ENCODE assay signal across 8 mouse cellular contexts in the genomic region with DNA sequence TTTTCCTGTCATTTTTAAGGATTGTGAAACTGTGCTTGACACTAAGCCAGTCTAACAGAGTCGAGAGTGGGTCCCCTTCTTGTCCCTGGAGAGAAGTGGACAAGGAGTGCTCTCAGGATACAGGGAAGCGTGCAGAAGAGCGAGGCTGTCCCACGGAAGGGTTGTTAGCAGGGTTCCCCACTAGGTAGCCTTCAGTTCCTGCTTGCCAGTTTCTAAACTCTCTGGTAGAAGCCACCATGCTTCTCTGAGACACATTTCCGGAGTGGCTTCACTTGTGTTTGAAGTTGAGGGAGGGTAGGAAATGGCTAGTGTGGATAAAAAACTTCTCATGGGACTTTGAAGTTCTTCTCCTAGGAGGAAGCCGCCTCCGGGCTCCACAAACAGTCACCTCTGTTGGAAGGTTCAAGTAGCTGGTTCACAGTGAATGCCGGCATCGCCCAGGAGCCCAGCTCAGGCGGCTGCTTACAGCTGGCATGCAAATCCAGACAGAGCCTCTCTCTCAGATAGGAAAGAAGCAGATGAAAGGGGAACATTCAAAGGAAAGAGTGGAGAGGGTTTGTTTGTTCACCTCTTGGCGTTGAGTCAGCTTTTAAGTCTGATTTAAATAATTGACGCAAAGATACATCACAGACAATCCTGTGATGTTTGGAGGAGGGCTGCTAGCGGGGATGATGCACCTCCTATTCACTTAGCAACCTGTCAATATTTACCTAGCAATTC. TPM values are rescaled to one million over a fixed set of nuclear protein-coding genes. Genes with fewer than 3 reads are reported as not detected.
DNase-seq lines count a peak whose midpoint lies in the region; ATAC-seq and TF ChIP-seq lines count a peak whose summit lies in the region.

No protein-coding gene starts in this region.

- peaks cover 26% of the 10 kb centered on the region for H3K36me3 ChIP-seq in intestine, embryonic 14.5 days (ENCODE audit: control insufficient read depth, insufficient read depth, low read length)
- H3K36me3 ChIP-seq in intestine, embryonic 16.5 days (ENCODE audit: control insufficient read depth, insufficient read depth, low read length) = 0 out of 2 replicates have a peak, but pooled peaks cover 2% of the 10 kb centered on the region
- H3K36me3 ChIP-seq in forebrain, postnatal 0 days (ENCODE audit: insufficient read depth) = peaks cover 21% of the 10 kb centered on the region
- peaks cover 36% of the 10 kb centered on the region for H3K36me3 ChIP-seq in midbrain, embryonic 12.5 days

- H3K9me3 ChIP-seq in intestine, embryonic 14.5 days (ENCODE audit: control insufficient read depth, low read length) = no peaks in the 10 kb centered on the region
- no peaks in the 10 kb centered on the region for H3K9me3 ChIP-seq in intestine, embryonic 16.5 days (ENCODE audit: control insufficient read depth, low read length)
- H3K9me3 ChIP-seq in forebrain, postnatal 0 days (ENCODE audit: low read length) = no peaks in the 10 kb centered on the region
- no peaks in the 10 kb centered on the region for H3K9me3 ChIP-seq in midbrain, embryonic 12.5 days

- peak overlapping the region; percentile 48 for H3K27ac ChIP-seq in intestine, embryonic 14.5 days (ENCODE audit: low read depth)
- no peak overlapping the region for H3K27ac ChIP-seq in intestine, embryonic 16.5 days (ENCODE audit: low read length)
- peak overlapping the region; percentile 57 for H3K27ac ChIP-seq in forebrain, postnatal 0 days (ENCODE audit: low read depth, low read length)
- peak overlapping the region; percentile 36 for H3K27ac ChIP-seq in midbrain, embryonic 12.5 days (replicated peaks)

- intact Hi-C loops in gastrocnemius, postnatal 36 days (cut with DNase I) = no loop called here

- no peak for ATAC-seq in intestine, embryonic 14.5 days (replicated peaks; ENCODE audit: low FRiP score, low TSS enrichment, low read depth)
- ATAC-seq in intestine, embryonic 16.5 days = no peak
- peak; percentile 51 for ATAC-seq in forebrain, postnatal 0 days
- ATAC-seq in midbrain, embryonic 12.5 days (ENCODE audit: low FRiP score, low read depth) = no peak

- no peak overlapping the region for H3K4me3 ChIP-seq in intestine, embryonic 14.5 days (ENCODE audit: low read depth, low read length)
- no peak overlapping the region for H3K4me3 ChIP-seq in intestine, embryonic 16.5 days (ENCODE audit: low read length)
- H3K4me3 ChIP-seq in forebrain, postnatal 0 days (ENCODE audit: low read depth, low read length) = no peak overlapping the region
- no peak overlapping the region for H3K4me3 ChIP-seq in midbrain, embryonic 12.5 days

- DNase-seq in intestine, embryonic 14.5 days (ENCODE audit: low spot score) = no peak
- DNase-seq in T-cell, adult 2 months (ENCODE audit: low spot score) = peak; percentile 77
- no peak for DNase-seq in forebrain, postnatal 0 days
- no peak for DNase-seq in embryo, embryonic 10.5 days (ENCODE audit: low spot score)
- DNase-seq in gastrocnemius, postnatal 36 days = no peak
- DNase-seq in spleen, postnatal 10 days (ENCODE audit: low spot score in 2 of 2) = no peak

- no peak for TF ChIP-seq CTCF in forebrain, postnatal 0 days (IDR thresholded peaks at IDR 0.05; ENCODE audit: low read depth)

- no peaks in the 10 kb centered on the region for H3K27me3 ChIP-seq in intestine, embryonic 14.5 days (replicated peaks; ENCODE audit: control insufficient read depth, insufficient read depth, low read length)
- no peaks in the 10 kb centered on the region for H3K27me3 ChIP-seq in intestine, embryonic 16.5 days (replicated peaks; ENCODE audit: control insufficient read depth, insufficient read depth, low read length)
- H3K27me3 ChIP-seq in forebrain, postnatal 0 days (ENCODE audit: insufficient read depth, low read length) = no peaks in the 10 kb centered on the region
- H3K27me3 ChIP-seq in midbrain, embryonic 12.5 days = no peaks in the 10 kb centered on the region

- no peak overlapping the region for H3K4me2 ChIP-seq in intestine, embryonic 14.5 days (ENCODE audit: low read length)
- no peak overlapping the region for H3K4me2 ChIP-seq in intestine, embryonic 16.5 days (ENCODE audit: low read depth, low read length)
- no peak overlapping the region for H3K4me2 ChIP-seq in forebrain, postnatal 0 days (ENCODE audit: low read depth)
- H3K4me2 ChIP-seq in midbrain, embryonic 12.5 days (replicated peaks) = no peak overlapping the region

- H3K9ac ChIP-seq in intestine, embryonic 14.5 days (ENCODE audit: low read length) = no peak overlapping the region
- H3K9ac ChIP-seq in intestine, embryonic 16.5 days (ENCODE audit: low read depth, low read length) = no peak overlapping the region
- H3K9ac ChIP-seq in forebrain, postnatal 0 days = no peak overlapping the region
- H3K9ac ChIP-seq in midbrain, embryonic 12.5 days (replicated peaks) = no peak overlapping the region

- peaks cover 19% of the 10 kb centered on the region for H3K4me1 ChIP-seq in intestine, embryonic 14.5 days (replicated peaks; ENCODE audit: control insufficient read depth, insufficient read depth, low read length)
- H3K4me1 ChIP-seq in intestine, embryonic 16.5 days (ENCODE audit: control insufficient read depth, insufficient read depth, low read length) = peaks cover 36% of the 10 kb centered on the region
- 0 out of 2 replicates have a peak, but pooled peaks cover 6% of the 10 kb centered on the region for H3K4me1 ChIP-seq in forebrain, postnatal 0 days (ENCODE audit: insufficient read depth)
- peaks cover 22% of the 10 kb centered on the region for H3K4me1 ChIP-seq in midbrain, embryonic 12.5 days

- WGBS in intestine, embryonic 14.5 days = 39% methylated on average over 13 of the region's 13 CpGs
- WGBS in intestine, embryonic 16.5 days = 38% methylated on average over 13 of the region's 13 CpGs
- 46% methylated on average over 13 of the region's 13 CpGs for WGBS in forebrain, postnatal 0 days
- 66% methylated on average over 13 of the region's 13 CpGs for WGBS in midbrain, embryonic 12.5 days

RNA-seq across cellular contexts. Expression of gene Abhd2, which starts 27.6 kb away (rescaled TPM):
- polyA plus RNA-seq in intestine, embryonic 14.5 days (2014; fragmentation: Nextera tagmentation; extraction: Ambion mirVana) = 14.6 and 15.2 TPM in 2 replicates
- polyA plus RNA-seq in intestine, embryonic 16.5 days (2015; fragmentation: Nextera tagmentation; extraction: Ambion mirVana) = 11.5 and 15.1 TPM in 2 replicates
- total RNA-seq in forebrain, postnatal 0 days (2014; rRNA removed) = 66.8 and 88.0 TPM in 2 replicates
- 22.5 and 26.0 TPM in 2 replicates for polyA plus RNA-seq in forebrain, postnatal 0 days (2015; fragmentation: Nextera tagmentation; extraction: Ambion mirVana)
- 13.7 and 14.9 TPM in 2 replicates for polyA plus RNA-seq in midbrain, embryonic 12.5 days (2016; fragmentation: Nextera tagmentation; extraction: Ambion mirVana)
- total RNA-seq in gastrocnemius, postnatal 36 days (2021) = 1 to 10 TPM; 4.8 to 5.1 TPM
